Mouse (Mus musculus) liver, adult (tissue): ENCODE data around the gene Afm.
A peak's percentile ranks its signal among the peaks of the same experiment; 100 is the strongest.

Experiments used
- GATA4 ChIP-seq: IDR thresholded peaks from 2 replicates; pipeline ENCODE4 v1.6.1; 2014; ENCODE audit warnings: mild to moderate bottlenecking, low read length; ENCODE audit not compliant: insufficient replicate concordance

Afm gene

GRCm38 (mm10) chr5:90518356-90519100, at the start of gene Afm:
Gene Afm, plus strand, starts transcription at chr5:90518932.
- no peak for TF ChIP-seq GATA4

GRCm38 (mm10) chr5:90470836-90471235, 47.9 kb upstream of the Afm start:
- TF ChIP-seq GATA4: no peak

- TF ChIP-seq GATA4: no peak
Observed at GRCm38 (mm10) chr5:90473902-90474301, 44.8 kb upstream of the Afm start.

GRCm38 (mm10) chr5:90474369-90474768, 44.4 kb upstream of the Afm start:
- no peak for TF ChIP-seq GATA4

- no peak for TF ChIP-seq GATA4
Observed at GRCm38 (mm10) chr5:90476741-90477140, 42.0 kb upstream of the Afm start.

GRCm38 (mm10) chr5:90477308-90478140, 41.2 kb upstream of the Afm start:
- peak; percentile 63; the same call in 1 of the 2 replicates for TF ChIP-seq GATA4

GRCm38 (mm10) chr5:90478886-90479285, 39.8 kb upstream of the Afm start:
- no peak for TF ChIP-seq GATA4

- TF ChIP-seq GATA4: peak; percentile 91
Observed at GRCm38 (mm10) chr5:90485597-90485996, 33.1 kb upstream of the Afm start.

GRCm38 (mm10) chr5:90488323-90488722, 30.4 kb upstream of the Afm start:
- TF ChIP-seq GATA4: no peak

- no peak for TF ChIP-seq GATA4
Observed at GRCm38 (mm10) chr5:90490518-90490917, 28.2 kb upstream of the Afm start, which contains the start of gene Afp. Gene Afp, plus strand, starts transcription at chr5:90490737.

- no peak for TF ChIP-seq GATA4
Observed at GRCm38 (mm10) chr5:90492440-90492839, 26.3 kb upstream of the Afm start.

- no peak for TF ChIP-seq GATA4
Observed at GRCm38 (mm10) chr5:90494308-90494707, 24.4 kb upstream of the Afm start.

GRCm38 (mm10) chr5:90499509-90499908, 19.2 kb upstream of the Afm start:
- no peak for TF ChIP-seq GATA4

- no peak for TF ChIP-seq GATA4
Observed at GRCm38 (mm10) chr5:90500714-90501113, 18.0 kb upstream of the Afm start.

- no peak for TF ChIP-seq GATA4
Observed at GRCm38 (mm10) chr5:90501752-90502151, 17.0 kb upstream of the Afm start.

GRCm38 (mm10) chr5:90504742-90505141, 14.0 kb upstream of the Afm start:
- no peak for TF ChIP-seq GATA4
